8 mouse cellular contexts compared by ENCODE assay signal in genomic region chr12:99560701-99561332, GRCm38 (mm10). TPM values are rescaled to one million over a fixed set of nuclear protein-coding genes. Genes with fewer than 3 reads are reported as not detected.
DNase-seq lines count a peak whose midpoint lies in the region; ATAC-seq lines count a peak whose summit lies in the region.

No protein-coding gene starts in this region.

- DNase-seq in adrenal gland, postnatal 10 days, result peak; percentile 49
- DNase-seq in adrenal gland, postnatal 4 days (ENCODE audit: low spot score in 2 of 2), result no peak
- DNase-seq in CD4-positive helper T cell, adult 2 months (ENCODE audit: low read depth, low spot score), result peak; percentile 33
- DNase-seq in heart, adult 9 months (ENCODE audit: low spot score in 2 of 2), result peak; percentile 44 to 58
- no peak for DNase-seq in right cerebral cortex, postnatal 4 days

- peaks cover 30% of the 10 kb centered on the region for H3K4me1 ChIP-seq in kidney, embryonic 15.5 days
- peaks cover 21% of the 10 kb centered on the region for H3K4me1 ChIP-seq in midbrain, embryonic 15.5 days

- H3K27me3 ChIP-seq in kidney, embryonic 15.5 days, result no peaks in the 10 kb centered on the region
- no peaks in the 10 kb centered on the region for H3K27me3 ChIP-seq in midbrain, embryonic 15.5 days (replicated peaks)

- H3K4me2 ChIP-seq in kidney, embryonic 15.5 days, result peak overlapping the region; percentile 91
- H3K4me2 ChIP-seq in midbrain, embryonic 15.5 days, result peak overlapping the region; percentile 75

- WGBS in kidney, embryonic 15.5 days, result 34% methylated on average over 11 of the region's 11 CpGs
- 72% methylated on average over 11 of the region's 11 CpGs for WGBS in midbrain, embryonic 15.5 days

- no peaks in the 10 kb centered on the region for H3K36me3 ChIP-seq in kidney, embryonic 15.5 days
- H3K36me3 ChIP-seq in midbrain, embryonic 15.5 days (replicated peaks), result no peaks in the 10 kb centered on the region

- no peak overlapping the region for H3K9ac ChIP-seq in kidney, embryonic 15.5 days
- H3K9ac ChIP-seq in midbrain, embryonic 15.5 days, result no peak overlapping the region

- no peaks in the 10 kb centered on the region for H3K9me3 ChIP-seq in kidney, embryonic 15.5 days (replicated peaks)
- no peaks in the 10 kb centered on the region for H3K9me3 ChIP-seq in midbrain, embryonic 15.5 days

- H3K27ac ChIP-seq in kidney, embryonic 15.5 days, result peak overlapping the region; percentile 45
- H3K27ac ChIP-seq in midbrain, embryonic 15.5 days, result no peak overlapping the region

- H3K4me3 ChIP-seq in kidney, embryonic 15.5 days (replicated peaks), result 0 out of 2 replicates have a peak overlapping the region, but pooled peaks have one; percentile 4
- 0 out of 2 replicates have a peak overlapping the region, but pooled peaks have one; percentile 65 for H3K4me3 ChIP-seq in midbrain, embryonic 15.5 days

- ATAC-seq in kidney, embryonic 15.5 days (replicated peaks; ENCODE audit: low FRiP score), result no peak
- ATAC-seq in midbrain, embryonic 15.5 days (replicated peaks), result no peak
- ATAC-seq in erythroid progenitor cell, adult 5-6 weeks (replicated peaks; ENCODE audit: low FRiP score, poor library complexity, severe bottlenecking), result no peak

RNA-seq across cellular contexts. Expression of gene Foxn3, which starts 2.6 kb away (rescaled TPM):
- 10 to 100 TPM; 77.7 to 98.2 TPM for total RNA-seq in adrenal gland, postnatal 10 days (2021)
- 10 to 100 TPM; 95.0 to 97.1 TPM for total RNA-seq in adrenal gland, postnatal 4 days (2021)
- 60.8 and 65.7 TPM in 2 replicates for polyA plus RNA-seq in kidney, embryonic 15.5 days (2015; fragmentation: Nextera tagmentation; extraction: Ambion mirVana)
- polyA plus RNA-seq in midbrain, embryonic 15.5 days (2015; fragmentation: Nextera tagmentation; extraction: Ambion mirVana), result 80.4 and 85.9 TPM in 2 replicates
- total RNA-seq in erythroid progenitor cell, adult 5-6 weeks (2015; ENCODE audit: low replicate concordance), result 106 and 123 TPM in 2 replicates
- total RNA-seq in erythroid progenitor cell, adult 5-6 weeks (2017; ENCODE audit: low replicate concordance), result 52.2 and 58.2 TPM in 2 replicates

Comparison
In these comparisons a context has a peak if more than half of its experiments do, and no peak if none do; other contexts are left out.
1. DNase-seq: peak in adrenal gland, postnatal 10 days (single experiment), CD4-positive helper T cell, adult 2 months (single experiment) and heart, adult 9 months (2 of 2); none in adrenal gland, postnatal 4 days (0 of 2) and right cerebral cortex, postnatal 4 days (single experiment).